Mouse (Mus musculus) testis, adult 2 months (tissue): ENCODE results near the gene Fhl3.

Source experiments
- CTCF ChIP-seq: fragments of 200-500 bp; IDR thresholded peaks from 2 replicates; pipeline ENCODE4 v1.5.1; 2012; ENCODE audit warnings: low read depth, mild to moderate bottlenecking, inconsistent platforms, low read length, moderate library complexity; ENCODE audit not compliant: control insufficient read depth, insufficient read depth, insufficient replicate concordance
- POLR2A ChIP-seq: fragments of 200-500 bp; IDR thresholded peaks from 2 replicates; pipeline ENCODE4 v1.6.1; 2012; ENCODE audit warnings: low read depth, mild to moderate bottlenecking, inconsistent platforms, low read length, moderate library complexity; ENCODE audit not compliant: control insufficient read depth

GRCm38 (mm10) chr4:124701052-124701845 lies 748 bp downstream of the Fhl3 start:
- TF ChIP-seq CTCF (no peak), POLR2A (no peak)
